Mouse (Mus musculus) embryo, embryonic 9.5 days (tissue): ENCODE data around the gene Zbtb20.

Experiments used
- DNase-seq: peaks from one replicate; pipeline ENCODE4 v3.0.0-alpha.2; 2017; ENCODE audit errors: extremely low spot score

Zbtb20 gene

DNA sequence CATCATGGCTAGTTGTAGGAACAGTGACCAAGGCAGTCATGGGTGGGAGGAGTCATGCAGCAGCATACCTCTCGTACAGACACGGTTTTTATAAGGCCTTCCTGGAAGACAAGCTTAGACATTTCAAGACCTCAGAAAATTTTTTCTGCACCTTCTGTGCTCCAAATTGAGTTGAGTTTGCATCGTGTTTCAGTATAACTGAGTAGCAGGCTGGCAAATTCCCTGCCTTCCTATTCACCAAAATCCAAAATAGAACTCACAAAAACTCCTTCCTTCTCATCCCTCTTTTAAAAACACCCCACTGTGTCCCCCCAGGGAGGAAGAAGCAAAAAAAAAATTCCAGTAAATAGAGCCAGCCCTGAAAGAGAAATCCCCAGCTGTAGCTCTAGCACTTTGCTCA is 606.4 kb downstream of the Zbtb20 start:
- DNase-seq: no peak

DNA sequence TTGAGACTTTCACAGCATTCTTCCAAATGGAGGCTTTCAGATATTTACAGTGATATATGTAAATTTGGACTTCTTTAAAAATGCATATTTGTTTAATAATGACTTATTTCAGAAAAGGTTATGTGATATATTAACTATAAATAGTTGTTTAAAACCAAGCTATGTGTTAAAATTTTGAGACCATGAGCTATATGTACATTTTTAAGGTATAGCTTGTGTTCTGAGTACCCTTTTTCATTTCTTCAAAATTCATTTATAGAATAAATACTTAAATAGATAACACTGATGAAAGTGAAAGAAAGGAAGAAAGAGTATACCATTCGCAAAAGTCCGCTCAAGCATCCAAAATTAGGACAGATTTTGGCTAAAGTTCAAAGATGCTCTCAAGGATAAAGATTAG is 607.1 kb downstream of the Zbtb20 start:
- no peak for DNase-seq

DNA sequence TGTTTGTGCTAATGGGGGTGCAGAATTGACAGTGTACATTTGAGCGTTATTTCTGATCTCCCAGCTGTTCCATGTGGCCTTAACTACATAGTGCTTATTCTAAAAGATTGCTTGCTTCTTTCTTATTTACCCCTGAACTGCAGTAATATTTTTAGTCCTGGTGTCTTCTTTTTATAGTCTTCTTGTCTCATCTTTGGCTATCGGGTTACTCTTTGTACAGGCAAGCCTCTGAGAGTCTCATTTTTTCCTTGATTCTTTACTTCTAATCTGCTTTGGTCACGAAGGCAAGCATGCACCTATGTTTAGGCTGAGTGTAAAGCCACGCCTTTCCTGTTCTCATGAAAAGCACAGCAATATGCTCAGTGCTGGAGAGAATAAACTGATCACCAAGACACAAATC is 608.7 kb downstream of the Zbtb20 start:
- DNase-seq: no peak

DNA sequence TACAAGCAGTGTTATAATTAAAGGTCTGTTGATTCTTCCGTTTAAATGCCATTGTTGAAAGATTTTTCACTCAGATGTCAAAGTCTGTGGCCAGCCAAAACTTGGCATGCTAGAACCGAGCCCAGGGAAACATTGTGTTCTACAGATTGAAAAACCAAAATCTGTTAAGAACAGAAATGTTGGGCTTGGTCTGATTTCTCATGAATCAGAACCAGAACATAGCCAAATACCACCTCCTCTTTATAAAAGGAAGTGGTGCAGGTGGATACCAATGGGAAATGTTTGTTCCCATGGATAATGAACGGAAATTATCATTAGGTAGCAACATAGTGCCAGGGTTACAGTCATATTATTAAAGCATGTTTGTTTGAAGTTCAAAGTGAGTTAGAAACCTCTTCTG is 613.7 kb downstream of the Zbtb20 start:
- DNase-seq: no peak

GRCm38 (mm10) chr16:43489984-43490383 is 614.3 kb downstream of the Zbtb20 start:
- DNase-seq: no peak

DNA sequence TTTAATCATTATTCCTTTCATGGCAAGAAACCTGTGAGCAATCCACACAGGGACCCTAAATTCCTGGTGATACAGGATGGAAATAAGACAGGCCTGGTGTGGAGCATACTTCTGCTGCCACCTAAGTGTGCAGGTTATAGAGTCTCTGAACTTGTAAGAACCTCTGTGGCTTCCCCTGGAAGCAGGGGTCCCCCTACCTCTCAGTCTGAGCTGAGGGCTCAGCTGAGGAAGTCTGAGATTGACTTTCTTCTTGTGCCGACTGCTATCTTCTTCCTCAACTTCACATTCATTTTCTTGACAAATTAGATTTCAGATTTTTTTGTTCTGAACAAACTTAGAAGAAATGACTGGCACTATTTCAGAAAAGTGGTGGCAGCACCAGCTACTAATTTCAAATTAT is 617.2 kb downstream of the Zbtb20 start:
- DNase-seq: no peak

GRCm38 (mm10) chr16:43493596-43494385 is 618.1 kb downstream of the Zbtb20 start:
- DNase-seq: no peak

DNA sequence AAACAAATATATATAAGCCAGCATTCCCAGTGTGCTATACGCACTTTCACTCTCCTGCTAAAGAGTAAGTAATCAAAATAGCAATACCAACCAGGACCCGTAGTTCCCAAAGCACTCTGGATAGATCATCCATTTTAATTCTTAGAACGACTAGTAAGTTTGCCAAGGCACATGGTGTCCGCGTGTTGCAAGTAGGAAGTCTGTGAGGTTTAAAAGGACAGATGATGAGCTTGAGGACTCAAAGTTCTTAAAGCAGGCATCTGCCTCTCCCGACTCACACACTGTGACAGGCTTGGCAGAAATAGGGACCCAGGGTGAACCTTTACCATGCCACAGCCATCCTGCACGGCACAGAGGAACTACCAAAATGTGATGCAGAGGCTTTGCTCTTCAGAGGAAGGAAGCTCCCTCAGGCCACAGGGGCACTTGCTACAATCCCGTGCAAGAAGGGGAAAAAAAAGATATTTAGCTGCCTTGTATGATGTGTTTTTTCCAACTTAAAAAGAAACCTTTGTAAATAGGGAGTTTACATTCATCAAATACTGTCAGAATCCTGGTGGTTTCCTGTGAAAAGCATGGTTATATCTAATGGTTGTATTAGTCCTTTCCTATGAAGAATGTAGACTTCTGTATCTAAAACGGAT is 619.6 kb downstream of the Zbtb20 start:
- DNase-seq: no peak

- no peak for DNase-seq
These were observed 621.4 kb downstream of the Zbtb20 start for GRCm38 (mm10) chr16:43497093-43497492.

GRCm38 (mm10) chr16:43500132-43500853 is 624.6 kb downstream of the Zbtb20 start:
- no peak for DNase-seq

GRCm38 (mm10) chr16:43501284-43501683 is 625.6 kb downstream of the Zbtb20 start:
- no peak for DNase-seq

GRCm38 (mm10) chr16:43502339-43503009 is 626.8 kb downstream of the Zbtb20 start:
- no peak for DNase-seq

DNA sequence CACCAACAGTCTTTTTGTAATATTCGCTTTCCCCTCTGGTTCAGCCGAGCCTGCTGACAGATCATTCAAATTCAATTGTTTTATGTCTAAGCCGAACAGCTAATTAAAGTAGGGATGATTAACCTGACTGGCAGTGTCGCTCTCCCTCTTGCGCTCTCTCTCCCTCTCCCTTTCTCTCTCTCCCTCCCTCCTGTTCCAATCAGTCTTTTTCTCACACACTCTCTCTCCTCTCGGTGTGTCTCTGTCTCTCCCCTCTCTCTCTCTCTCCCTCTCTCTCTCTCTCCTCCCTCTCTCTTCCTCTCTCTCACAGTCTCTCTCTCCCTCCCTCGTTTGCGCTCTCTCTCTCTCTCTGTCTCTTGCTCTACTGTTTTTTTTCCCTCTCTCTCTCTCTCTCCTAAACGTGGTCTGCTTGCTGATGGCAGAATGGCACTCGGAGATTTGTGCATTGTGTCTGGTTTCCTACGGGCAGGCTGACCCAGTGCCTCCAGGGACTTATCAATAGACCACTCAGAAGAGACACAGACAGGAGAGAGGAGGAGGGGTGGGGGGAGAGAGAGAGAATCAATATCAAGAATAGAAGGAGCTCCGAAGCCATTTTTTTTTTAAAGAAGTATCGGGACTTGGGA is 627.4 kb downstream of the Zbtb20 start:
- peak; percentile 64 for DNase-seq

DNA sequence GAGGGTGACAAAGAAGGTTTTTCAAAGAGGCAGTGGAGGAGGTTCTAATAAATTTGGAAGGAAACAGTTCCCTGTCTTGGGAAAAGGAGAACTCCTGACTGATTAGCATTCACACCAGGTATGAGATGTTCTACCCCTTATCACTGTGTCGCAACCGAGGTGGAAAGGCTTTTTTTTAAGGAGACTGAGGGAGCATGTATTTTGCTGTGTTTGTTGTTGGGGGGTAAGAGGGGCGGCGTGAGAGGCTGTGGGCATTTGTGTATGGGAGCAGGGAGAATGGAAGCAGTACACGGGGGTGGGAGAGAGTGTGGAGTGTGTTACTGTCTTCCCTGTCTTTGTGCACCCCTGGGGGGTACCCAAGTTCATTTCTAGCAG is 627.9 kb downstream of the Zbtb20 start:
- DNase-seq: no peak

DNA sequence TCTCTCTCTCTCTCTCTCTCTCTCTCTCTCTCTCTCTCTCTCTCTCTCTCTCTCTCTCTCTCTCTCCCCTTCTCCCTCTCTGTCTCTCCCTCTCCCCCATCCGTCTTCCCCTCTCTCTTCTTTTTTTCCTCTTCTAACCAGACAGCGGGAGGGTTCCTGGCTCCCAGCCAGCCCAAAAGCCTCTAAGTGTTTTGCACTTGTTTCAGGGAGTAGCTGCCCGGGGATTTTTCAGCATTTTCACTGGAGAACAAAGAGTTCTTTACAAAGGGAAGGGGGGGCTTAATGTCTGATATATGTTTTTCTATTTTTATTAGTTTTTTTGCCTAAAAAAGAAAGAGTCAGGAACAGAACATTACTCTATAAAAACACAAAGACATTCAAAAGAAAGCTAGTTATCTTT is 628.5 kb downstream of the Zbtb20 start:
- peak; percentile 14 for DNase-seq

- no peak for DNase-seq
These were observed 628.9 kb downstream of the Zbtb20 start for GRCm38 (mm10) chr16:43504556-43504955.

GRCm38 (mm10) chr16:43505314-43505950 is 629.8 kb downstream of the Zbtb20 start:
- DNase-seq: peak; percentile 10

DNA sequence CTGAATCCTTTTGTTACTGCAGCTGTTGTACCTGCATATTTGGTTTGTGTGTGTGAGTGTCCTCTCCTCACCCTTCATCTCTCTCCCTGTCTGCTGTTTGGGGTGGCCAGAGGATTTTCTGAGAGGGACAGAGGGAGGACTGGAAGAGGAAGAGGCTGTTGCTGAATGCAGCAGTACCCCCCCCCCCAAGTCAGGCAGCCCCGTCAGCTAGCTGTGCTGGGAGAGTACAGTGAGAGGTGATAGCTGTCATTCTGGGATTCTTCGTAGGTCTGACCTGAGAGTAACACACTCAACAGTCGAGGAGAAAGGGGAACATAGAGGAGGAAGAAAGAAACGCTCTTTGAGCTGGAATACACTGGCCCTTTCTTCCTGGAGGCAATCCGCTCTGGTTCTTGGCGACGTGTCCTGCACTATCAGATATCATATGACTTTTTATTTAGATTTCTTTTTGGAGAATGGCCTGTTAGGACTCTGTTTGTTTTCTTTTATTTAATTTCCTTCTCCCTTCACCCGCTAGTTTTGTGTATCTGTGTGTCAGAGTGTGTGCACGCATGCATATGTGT is 630.6 kb downstream of the Zbtb20 start:
- peak; percentile 17 for DNase-seq

GRCm38 (mm10) chr16:43506771-43507405 is 631.2 kb downstream of the Zbtb20 start:
- DNase-seq: no peak
